Mouse (Mus musculus): ENCODE data around the gene Ttc7b. TPM values are rescaled to one million over a fixed set of nuclear protein-coding genes. Genes with fewer than 3 reads are reported as not detected.

Gene Ttc7b
- polyA plus RNA-seq, 1 experiment, result 52.4 TPM

- DNase-seq, result no peak
- WGBS, result 27% methylated on average over 6 of the region's 6 CpGs
- no peak for TF ChIP-seq POLR2A (IDR thresholded peaks at IDR 0.05; ENCODE audit: borderline replicate concordance, extremely low read depth, low read depth, low read length)
- no peak for TF ChIP-seq CTCF (IDR thresholded peaks at IDR 0.05; ENCODE audit: insufficient read depth, low read length)
- 0 out of 2 replicates have a peak, but pooled peaks cover 2% of the 10 kb centered on the region for H3K4me1 ChIP-seq (ENCODE audit: control insufficient read depth, insufficient read depth, low read length)
- H3K4me3 ChIP-seq (replicated peaks; ENCODE audit: extremely low read depth, low read depth, low read length), result no peak overlapping the region
These were observed 73.5 kb downstream of the Ttc7b start for GRCm38 (mm10) chr12:100447161-100447560.

DNA sequence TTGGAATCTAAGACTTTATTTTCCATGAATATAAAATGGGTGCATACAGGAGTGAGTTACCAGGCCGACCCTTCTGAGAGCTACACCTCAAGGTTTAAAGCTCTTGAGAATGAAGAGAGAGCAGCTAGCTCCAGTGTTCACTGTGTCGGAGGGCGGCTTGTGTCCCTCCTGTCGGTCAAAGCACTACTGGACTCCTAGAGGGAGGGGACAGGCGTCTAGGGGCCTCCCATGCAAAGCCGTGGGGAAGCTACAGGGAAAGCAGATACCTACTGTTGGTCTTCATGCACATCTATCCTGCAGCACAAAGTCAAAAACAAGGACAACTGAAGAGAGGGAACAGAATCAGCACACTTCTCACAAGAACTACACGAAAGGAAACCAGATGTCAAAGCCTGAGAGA lies 74.9 kb downstream of the Ttc7b start:
- TF ChIP-seq CTCF (IDR thresholded peaks at IDR 0.05; ENCODE audit: insufficient read depth, low read length) (no peak), POLR2A (IDR thresholded peaks at IDR 0.05; ENCODE audit: borderline replicate concordance, extremely low read depth, low read depth, low read length) (no peak)
- no peak for DNase-seq
- Histone ChIP-seq H3K4me3 (replicated peaks; ENCODE audit: extremely low read depth, low read depth, low read length) (no peak overlapping the region), H3K4me1 (ENCODE audit: control insufficient read depth, insufficient read depth, low read length) (0 out of 2 replicates have a peak, but pooled peaks cover 2% of the 10 kb centered on the region)
- WGBS, result 89% methylated on average over 7 of the region's 7 CpGs

DNA sequence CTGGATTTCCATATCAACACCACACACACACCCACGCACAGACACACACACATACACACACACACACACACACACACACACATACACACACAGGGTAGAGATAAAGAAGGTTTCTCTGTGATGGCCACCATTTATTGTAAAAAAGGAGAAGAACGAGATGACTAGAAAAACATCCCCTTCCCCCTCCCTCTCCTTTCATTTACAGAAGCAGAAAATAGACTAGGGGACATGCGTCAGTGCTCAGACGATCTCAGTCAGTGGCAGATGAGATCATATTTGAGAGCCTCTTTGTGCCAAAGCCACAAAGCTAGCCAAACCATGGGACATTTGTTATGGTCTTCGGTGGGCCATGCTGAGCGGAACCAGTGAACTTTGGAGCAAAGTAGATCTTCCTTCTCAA lies 75.4 kb downstream of the Ttc7b start:
- no peak overlapping the region for H3K4me3 ChIP-seq (replicated peaks; ENCODE audit: extremely low read depth, low read depth, low read length)
- no peak for TF ChIP-seq CTCF (IDR thresholded peaks at IDR 0.05; ENCODE audit: insufficient read depth, low read length)
- no peak for TF ChIP-seq POLR2A (IDR thresholded peaks at IDR 0.05; ENCODE audit: borderline replicate concordance, extremely low read depth, low read depth, low read length)
- WGBS, result 69% methylated on average over 6 of the region's 6 CpGs
- 0 out of 2 replicates have a peak, but pooled peaks cover 2% of the 10 kb centered on the region for H3K4me1 ChIP-seq (ENCODE audit: control insufficient read depth, insufficient read depth, low read length)
- no peak for DNase-seq

DNA sequence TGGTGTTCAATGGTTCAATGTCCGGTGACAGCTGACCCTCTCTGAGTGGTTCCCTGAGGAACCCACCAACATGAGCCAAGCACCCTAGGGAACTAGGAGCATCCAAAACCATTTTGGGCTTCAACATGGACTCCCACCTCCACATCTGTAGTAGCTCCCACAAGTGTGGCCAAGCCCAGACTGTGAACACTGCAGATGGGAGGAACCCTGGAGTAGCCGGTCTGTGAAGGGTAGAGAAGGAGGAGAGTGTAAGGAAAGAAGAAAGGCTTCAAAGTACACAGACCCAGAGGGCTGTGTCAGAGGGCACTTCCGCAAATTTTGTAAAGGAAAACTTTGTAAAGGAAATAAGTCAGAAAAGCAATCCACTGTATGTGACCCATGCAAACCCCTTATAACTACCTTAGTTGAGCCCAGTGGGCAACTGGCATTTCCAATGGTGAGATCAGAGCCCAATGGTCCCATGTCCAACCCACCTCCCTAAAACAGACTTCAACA lies 75.9 kb downstream of the Ttc7b start:
- 88% methylated on average over 3 of the region's 3 CpGs for WGBS
- H3K4me1 ChIP-seq (ENCODE audit: control insufficient read depth, insufficient read depth, low read length), result peaks cover 2% of the 10 kb centered on the region; the same call in 1 of the 2 replicates
- H3K4me3 ChIP-seq (replicated peaks; ENCODE audit: extremely low read depth, low read depth, low read length), result no peak overlapping the region
- no peak for DNase-seq
- TF ChIP-seq POLR2A (IDR thresholded peaks at IDR 0.05; ENCODE audit: borderline replicate concordance, extremely low read depth, low read depth, low read length) (no peak), CTCF (IDR thresholded peaks at IDR 0.05; ENCODE audit: insufficient read depth, low read length) (no peak)

- Histone ChIP-seq H3K4me1 (ENCODE audit: control insufficient read depth, insufficient read depth, low read length) (peaks cover 4% of the 10 kb centered on the region; the same call in 1 of the 2 replicates), H3K4me3 (replicated peaks; ENCODE audit: extremely low read depth, low read depth, low read length) (no peak overlapping the region)
- TF ChIP-seq POLR2A (IDR thresholded peaks at IDR 0.05; ENCODE audit: borderline replicate concordance, extremely low read depth, low read depth, low read length) (no peak), CTCF (IDR thresholded peaks at IDR 0.05; ENCODE audit: insufficient read depth, low read length) (no peak)
- DNase-seq, result no peak
- 81% methylated on average over 6 of the region's 6 CpGs for WGBS
These were observed 77.2 kb downstream of the Ttc7b start for GRCm38 (mm10) chr12:100443452-100443851.

DNA sequence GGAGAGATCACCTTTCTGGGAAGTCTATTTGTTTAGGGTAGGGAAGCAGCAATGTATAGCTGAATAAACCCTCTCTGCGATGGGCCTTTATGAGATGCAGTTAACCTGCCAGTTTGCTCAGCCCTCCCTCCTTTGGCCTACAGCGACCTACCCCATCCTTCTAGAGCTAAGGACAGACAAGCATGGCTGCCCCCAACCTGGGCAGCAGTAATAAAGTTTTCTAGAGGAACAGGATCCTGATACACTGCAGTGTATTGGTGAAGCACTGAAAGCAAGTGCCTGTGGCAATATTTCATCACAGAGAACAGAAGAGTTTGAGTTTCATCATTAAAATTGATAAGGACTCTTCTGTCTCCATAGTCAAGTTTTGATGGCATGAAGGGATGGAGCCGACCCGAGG lies 79.0 kb downstream of the Ttc7b start:
- TF ChIP-seq POLR2A (IDR thresholded peaks at IDR 0.05; ENCODE audit: borderline replicate concordance, extremely low read depth, low read depth, low read length), result no peak
- TF ChIP-seq CTCF (IDR thresholded peaks at IDR 0.05; ENCODE audit: insufficient read depth, low read length), result no peak
- WGBS, result 80% methylated on average over 4 of the region's 4 CpGs
- H3K4me1 ChIP-seq (ENCODE audit: control insufficient read depth, insufficient read depth, low read length), result peaks cover 2% of the 10 kb centered on the region; the same call in 1 of the 2 replicates
- no peak for DNase-seq
- no peak overlapping the region for H3K4me3 ChIP-seq (replicated peaks; ENCODE audit: extremely low read depth, low read depth, low read length)

GRCm38 (mm10) chr12:100439883-100440282 lies 80.7 kb downstream of the Ttc7b start:
- WGBS, result 52% methylated on average over 3 of the region's 3 CpGs
- Histone ChIP-seq H3K4me1 (ENCODE audit: control insufficient read depth, insufficient read depth, low read length) (peaks cover 2% of the 10 kb centered on the region; the same call in 1 of the 2 replicates), H3K4me3 (replicated peaks; ENCODE audit: extremely low read depth, low read depth, low read length) (no peak overlapping the region)
- no peak for TF ChIP-seq POLR2A (IDR thresholded peaks at IDR 0.05; ENCODE audit: borderline replicate concordance, extremely low read depth, low read depth, low read length)
- TF ChIP-seq CTCF (IDR thresholded peaks at IDR 0.05; ENCODE audit: insufficient read depth, low read length), result no peak
- DNase-seq, result no peak

- Histone ChIP-seq H3K4me3 (replicated peaks; ENCODE audit: extremely low read depth, low read depth, low read length) (no peak overlapping the region), H3K4me1 (ENCODE audit: control insufficient read depth, insufficient read depth, low read length) (peaks cover 2% of the 10 kb centered on the region; the same call in 1 of the 2 replicates)
- TF ChIP-seq POLR2A (IDR thresholded peaks at IDR 0.05; ENCODE audit: borderline replicate concordance, extremely low read depth, low read depth, low read length), result no peak
- DNase-seq, result no peak
- WGBS, result 34% methylated on average over 4 of the region's 4 CpGs
These were observed 81.4 kb downstream of the Ttc7b start for GRCm38 (mm10) chr12:100439145-100439755.

GRCm38 (mm10) chr12:100438509-100438908 lies 82.1 kb downstream of the Ttc7b start:
- no peak for DNase-seq
- WGBS, result 99% methylated on average over 7 of the region's 7 CpGs
- H3K4me1 ChIP-seq (ENCODE audit: control insufficient read depth, insufficient read depth, low read length), result peaks cover 2% of the 10 kb centered on the region; the same call in 1 of the 2 replicates
- H3K4me3 ChIP-seq (replicated peaks; ENCODE audit: extremely low read depth, low read depth, low read length), result no peak overlapping the region
- TF ChIP-seq POLR2A (IDR thresholded peaks at IDR 0.05; ENCODE audit: borderline replicate concordance, extremely low read depth, low read depth, low read length), result no peak
- TF ChIP-seq CTCF (IDR thresholded peaks at IDR 0.05; ENCODE audit: insufficient read depth, low read length), result no peak

GRCm38 (mm10) chr12:100437862-100438261 lies 82.8 kb downstream of the Ttc7b start:
- Histone ChIP-seq H3K4me3 (replicated peaks; ENCODE audit: extremely low read depth, low read depth, low read length) (no peak overlapping the region), H3K4me1 (ENCODE audit: control insufficient read depth, insufficient read depth, low read length) (peaks cover 2% of the 10 kb centered on the region; the same call in 1 of the 2 replicates)
- TF ChIP-seq CTCF (IDR thresholded peaks at IDR 0.05; ENCODE audit: insufficient read depth, low read length) (no peak), POLR2A (IDR thresholded peaks at IDR 0.05; ENCODE audit: borderline replicate concordance, extremely low read depth, low read depth, low read length) (no peak)
- WGBS, result 93% methylated on average over 5 of the region's 5 CpGs
- DNase-seq, result no peak
